Mouse (Mus musculus): Measurements from ENCODE around the gene Tbc1d8. TPM values are rescaled to one million over a fixed set of nuclear protein-coding genes. Genes with fewer than 3 reads are reported as not detected.
A peak's percentile ranks its signal among the peaks of the same experiment; 100 is the strongest.

Gene Tbc1d8
- polyA plus RNA-seq, 1 experiment from 2014 or later = 18.0 TPM

DNA sequence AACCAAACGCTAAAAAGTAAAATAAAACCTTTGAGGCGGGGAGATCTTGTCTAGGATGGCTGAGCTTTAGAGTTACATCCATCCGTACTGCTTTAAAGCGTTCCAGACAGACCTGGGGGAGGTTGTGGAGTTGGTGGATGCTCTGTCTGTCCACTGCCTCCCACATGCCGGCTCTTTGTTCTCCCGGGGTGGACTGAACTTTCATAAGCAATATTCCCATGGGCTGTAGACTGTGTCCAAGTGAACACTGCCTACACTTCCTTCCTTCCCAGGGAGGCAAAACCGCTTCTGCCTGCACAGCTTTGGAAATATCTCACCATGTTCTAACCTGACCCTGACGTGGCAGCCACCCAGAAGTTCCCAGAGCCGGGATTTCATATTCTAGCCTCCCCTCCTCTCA, 4.0 kb downstream of the Tbc1d8 start:
- Histone ChIP-seq H3K27ac (ENCODE audit: low read length) (no peak overlapping the region), H3K9me3 (ENCODE audit: low read length) (no peaks in the 10 kb centered on the region), H3K36me3 (ENCODE audit: insufficient read depth, low read length) (no peaks in the 10 kb centered on the region), H3K9ac (replicated peaks; ENCODE audit: low read depth) (no peak overlapping the region), H3K4me1 (ENCODE audit: insufficient read depth, low read depth, low read length) (0 out of 2 replicates have a peak, but pooled peaks cover 2% of the 10 kb centered on the region), H3K27me3 (replicated peaks; ENCODE audit: insufficient read depth, low read length) (no peaks in the 10 kb centered on the region), H3K4me3 (ENCODE audit: low read depth, low read length) (no peak overlapping the region), H3K4me2 (replicated peaks; ENCODE audit: low read depth, low read length) (no peak overlapping the region)
- TF ChIP-seq CTCF (IDR thresholded peaks at IDR 0.05) (no peak), EP300 (IDR thresholded peaks at IDR 0.05) (no peak)
- 73% methylated on average over 9 of the region's 9 CpGs for WGBS
- DNase-seq (ENCODE audit: low spot score) = no peak
- ATAC-seq = no peak

DNA sequence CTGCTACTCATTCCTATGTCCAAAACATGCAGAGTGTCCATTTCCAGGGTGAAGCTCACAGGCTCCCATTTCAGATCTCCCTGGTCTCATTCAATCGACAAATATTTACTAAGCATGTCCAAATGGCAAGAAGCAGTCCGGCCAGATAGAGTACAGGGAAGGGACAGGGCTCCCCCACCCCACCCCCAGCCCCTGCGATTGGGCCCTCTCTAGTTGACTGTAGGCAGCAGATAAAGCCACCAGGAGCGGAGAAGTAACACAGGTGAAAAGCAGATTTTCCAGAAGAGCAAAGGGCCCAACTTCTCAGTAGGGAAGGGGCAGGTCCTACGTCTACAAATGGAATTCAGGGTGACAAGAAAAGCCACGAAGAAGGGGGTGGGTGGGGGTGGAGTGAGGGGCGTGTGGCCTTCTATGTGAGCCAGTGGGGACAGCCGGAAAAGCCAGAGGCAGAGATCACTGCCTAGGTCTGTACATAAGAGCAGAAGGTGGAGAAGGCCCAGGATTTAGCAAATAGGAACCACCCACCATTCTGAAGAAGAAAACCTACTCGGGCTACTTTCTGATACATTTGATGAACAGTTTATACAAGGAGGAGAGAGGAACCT, 7.2 kb downstream of the Tbc1d8 start:
- H3K9me3 ChIP-seq (ENCODE audit: low read length) = no peaks in the 10 kb centered on the region
- H3K27ac ChIP-seq (ENCODE audit: low read length) = no peak overlapping the region
- 47% methylated on average over 9 of the region's 9 CpGs for WGBS
- H3K4me1 ChIP-seq (ENCODE audit: insufficient read depth, low read depth, low read length) = peaks cover 2% of the 10 kb centered on the region; the same call in 1 of the 2 replicates
- ATAC-seq (0 out of 2 replicates have a peak, but pooled peaks have one; percentile 8), DNase-seq (ENCODE audit: low spot score) (no peak)
- no peak for TF ChIP-seq EP300 (IDR thresholded peaks at IDR 0.05)
- no peak for TF ChIP-seq CTCF (IDR thresholded peaks at IDR 0.05)
- no peaks in the 10 kb centered on the region for H3K27me3 ChIP-seq (replicated peaks; ENCODE audit: insufficient read depth, low read length)
- H3K36me3 ChIP-seq (ENCODE audit: insufficient read depth, low read length) = no peaks in the 10 kb centered on the region
- H3K9ac ChIP-seq (replicated peaks; ENCODE audit: low read depth) = no peak overlapping the region
- no peak overlapping the region for H3K4me2 ChIP-seq (replicated peaks; ENCODE audit: low read depth, low read length)
- no peak overlapping the region for H3K4me3 ChIP-seq (ENCODE audit: low read depth, low read length)

DNA sequence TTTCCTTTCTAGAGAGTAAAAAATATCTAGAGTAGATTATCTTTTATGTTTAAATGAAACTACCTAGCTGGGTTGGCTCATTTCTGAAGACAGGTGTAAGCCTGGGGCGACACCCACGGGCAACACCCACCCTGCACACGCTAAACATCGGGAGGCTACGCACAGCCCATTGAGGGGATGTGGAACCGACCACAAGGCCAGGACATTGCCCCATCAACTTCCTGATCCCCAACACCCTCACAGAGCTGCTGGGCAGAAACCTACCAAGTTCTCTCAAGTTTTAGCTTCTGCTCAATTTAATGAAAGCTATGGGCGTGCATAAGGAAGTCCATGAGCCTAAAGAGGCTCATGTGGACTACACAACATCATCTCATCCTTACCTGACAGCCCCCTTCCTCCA, 9.6 kb downstream of the Tbc1d8 start:
- Histone ChIP-seq H3K9me3 (ENCODE audit: low read length) (no peaks in the 10 kb centered on the region), H3K36me3 (ENCODE audit: insufficient read depth, low read length) (no peaks in the 10 kb centered on the region), H3K27ac (ENCODE audit: low read length) (no peak overlapping the region), H3K4me2 (replicated peaks; ENCODE audit: low read depth, low read length) (no peak overlapping the region), H3K27me3 (replicated peaks; ENCODE audit: insufficient read depth, low read length) (no peaks in the 10 kb centered on the region), H3K4me1 (ENCODE audit: insufficient read depth, low read depth, low read length) (no peaks in the 10 kb centered on the region; the same call in 1 of the 2 replicates), H3K9ac (replicated peaks; ENCODE audit: low read depth) (no peak overlapping the region), H3K4me3 (ENCODE audit: low read depth, low read length) (no peak overlapping the region)
- 86% methylated on average over 7 of the region's 7 CpGs for WGBS
- TF ChIP-seq EP300 (IDR thresholded peaks at IDR 0.05) (no peak), CTCF (IDR thresholded peaks at IDR 0.05) (no peak)
- DNase-seq (ENCODE audit: low spot score) (no peak), ATAC-seq (no peak)

DNA sequence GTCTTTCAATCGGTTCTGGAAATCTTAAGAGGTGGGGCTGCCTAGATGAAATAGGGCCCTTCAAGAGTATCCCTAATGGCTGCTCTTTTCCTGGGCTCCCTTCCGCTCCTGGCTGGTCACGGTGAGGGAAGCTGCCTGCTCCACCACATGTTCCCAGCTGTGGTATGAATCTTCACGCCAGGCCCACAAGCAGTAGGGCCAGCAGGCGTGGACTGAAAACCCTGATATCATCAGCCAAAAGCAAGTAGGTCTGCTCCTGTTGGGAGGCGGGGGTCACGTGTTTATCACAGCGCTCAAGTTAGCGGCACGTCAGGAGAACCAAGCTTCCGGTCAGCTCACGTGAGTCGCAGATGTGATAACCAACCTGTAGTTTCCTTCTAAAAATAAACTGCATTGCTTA, 12.0 kb downstream of the Tbc1d8 start:
- 90% methylated on average over 13 of the region's 13 CpGs for WGBS
- no peaks in the 10 kb centered on the region; the same call in 1 of the 2 replicates for H3K4me1 ChIP-seq (ENCODE audit: insufficient read depth, low read depth, low read length)
- TF ChIP-seq EP300 (IDR thresholded peaks at IDR 0.05) = no peak
- TF ChIP-seq CTCF (IDR thresholded peaks at IDR 0.05) = no peak
- H3K27ac ChIP-seq (ENCODE audit: low read length) = no peak overlapping the region
- H3K9me3 ChIP-seq (ENCODE audit: low read length) = no peaks in the 10 kb centered on the region
- no peak overlapping the region for H3K4me2 ChIP-seq (replicated peaks; ENCODE audit: low read depth, low read length)
- no peaks in the 10 kb centered on the region for H3K27me3 ChIP-seq (replicated peaks; ENCODE audit: insufficient read depth, low read length)
- ATAC-seq (no peak), DNase-seq (ENCODE audit: low spot score) (no peak)
- no peak overlapping the region for H3K4me3 ChIP-seq (ENCODE audit: low read depth, low read length)
- no peak overlapping the region for H3K9ac ChIP-seq (replicated peaks; ENCODE audit: low read depth)
- H3K36me3 ChIP-seq (ENCODE audit: insufficient read depth, low read length) = no peaks in the 10 kb centered on the region

DNA sequence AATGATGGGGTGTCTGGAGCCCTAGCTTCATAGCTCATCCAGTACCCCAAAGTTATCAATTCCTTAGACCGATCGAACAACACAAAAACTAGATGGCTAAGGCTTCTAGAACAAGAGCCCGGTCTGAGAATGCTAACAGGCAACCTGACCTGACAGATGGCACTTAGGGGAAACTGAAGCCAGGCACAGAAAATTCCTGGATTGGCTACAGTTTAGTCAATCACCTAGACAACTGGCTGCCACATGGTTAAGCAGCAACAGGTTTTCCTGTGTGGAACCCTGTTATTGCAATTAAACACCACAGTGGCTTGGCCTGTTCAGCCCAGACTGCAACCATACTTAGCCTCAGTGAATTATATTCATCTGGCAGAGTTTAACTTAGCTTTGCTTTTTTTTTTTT, 13.8 kb downstream of the Tbc1d8 start:
- no peak for TF ChIP-seq EP300 (IDR thresholded peaks at IDR 0.05)
- TF ChIP-seq CTCF (IDR thresholded peaks at IDR 0.05) = no peak
- DNase-seq (ENCODE audit: low spot score) = no peak
- Histone ChIP-seq H3K27ac (ENCODE audit: low read length) (no peak overlapping the region), H3K9me3 (ENCODE audit: low read length) (no peaks in the 10 kb centered on the region), H3K9ac (replicated peaks; ENCODE audit: low read depth) (no peak overlapping the region), H3K4me3 (ENCODE audit: low read depth, low read length) (no peak overlapping the region), H3K4me2 (replicated peaks; ENCODE audit: low read depth, low read length) (no peak overlapping the region), H3K36me3 (ENCODE audit: insufficient read depth, low read length) (no peaks in the 10 kb centered on the region), H3K4me1 (ENCODE audit: insufficient read depth, low read depth, low read length) (no peaks in the 10 kb centered on the region; the same call in 1 of the 2 replicates), H3K27me3 (replicated peaks; ENCODE audit: insufficient read depth, low read length) (no peaks in the 10 kb centered on the region)
- ATAC-seq = no peak
- 93% methylated on average over 3 of the region's 3 CpGs for WGBS

DNA sequence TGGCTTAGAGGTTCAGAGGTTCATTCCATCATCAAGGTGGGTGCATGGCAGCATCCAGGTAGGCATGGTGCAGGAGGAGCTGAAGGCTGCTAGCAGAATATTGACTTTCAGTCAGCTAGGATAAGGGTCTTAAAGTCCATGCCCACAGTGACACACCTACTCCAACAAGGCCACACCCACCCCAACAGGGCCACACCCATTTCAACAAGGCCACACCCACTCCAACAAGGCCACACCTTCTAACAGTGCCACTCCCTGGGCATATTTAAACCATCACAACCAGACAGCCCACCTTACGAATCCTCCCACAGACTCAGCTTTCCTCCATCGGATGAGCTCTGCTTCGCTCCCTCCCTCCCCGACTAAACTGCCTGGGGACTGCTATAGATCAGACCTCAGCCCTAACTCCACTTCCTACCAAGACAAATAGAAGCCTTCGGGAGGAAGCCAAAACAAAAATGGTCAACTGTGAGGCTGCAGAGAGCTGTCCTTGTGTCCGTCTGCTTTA, 15.6 kb downstream of the Tbc1d8 start:
- no peaks in the 10 kb centered on the region for H3K27me3 ChIP-seq (replicated peaks; ENCODE audit: insufficient read depth, low read length)
- no peak for ATAC-seq
- WGBS = 78% methylated on average over 6 of the region's 6 CpGs
- no peaks in the 10 kb centered on the region for H3K9me3 ChIP-seq (ENCODE audit: low read length)
- no peak overlapping the region for H3K4me2 ChIP-seq (replicated peaks; ENCODE audit: low read depth, low read length)
- no peak overlapping the region for H3K9ac ChIP-seq (replicated peaks; ENCODE audit: low read depth)
- no peak overlapping the region for H3K4me3 ChIP-seq (ENCODE audit: low read depth, low read length)
- H3K27ac ChIP-seq (ENCODE audit: low read length) = no peak overlapping the region
- no peak for TF ChIP-seq EP300 (IDR thresholded peaks at IDR 0.05)
- TF ChIP-seq CTCF (IDR thresholded peaks at IDR 0.05) = no peak
- no peak for DNase-seq (ENCODE audit: low spot score)
- no peaks in the 10 kb centered on the region for H3K36me3 ChIP-seq (ENCODE audit: insufficient read depth, low read length)
- H3K4me1 ChIP-seq (ENCODE audit: insufficient read depth, low read depth, low read length) = no peaks in the 10 kb centered on the region; the same call in 1 of the 2 replicates
